Mouse (Mus musculus) hindlimb bud, embryonic 11.5 days (tissue): ENCODE data around the gene Vpreb1.
"Not testable (repeated sequence)": the region's sequence is repeated elsewhere in the genome, so short reads cannot be mapped to it uniquely, and the experiment has no call there.

Experiments used
- DNase-seq: peaks from one replicate; pipeline ENCODE4 v3.0.0-alpha.2; 2012; ENCODE audit warnings: low read depth, low spot score; ENCODE audit errors: extremely low spot score

Gene Vpreb1

GRCm38 (mm10) chr16:16856054-16856453 lies 14.6 kb downstream of the Vpreb1 start:
- DNase-seq, result not testable (repeated sequence)

DNA sequence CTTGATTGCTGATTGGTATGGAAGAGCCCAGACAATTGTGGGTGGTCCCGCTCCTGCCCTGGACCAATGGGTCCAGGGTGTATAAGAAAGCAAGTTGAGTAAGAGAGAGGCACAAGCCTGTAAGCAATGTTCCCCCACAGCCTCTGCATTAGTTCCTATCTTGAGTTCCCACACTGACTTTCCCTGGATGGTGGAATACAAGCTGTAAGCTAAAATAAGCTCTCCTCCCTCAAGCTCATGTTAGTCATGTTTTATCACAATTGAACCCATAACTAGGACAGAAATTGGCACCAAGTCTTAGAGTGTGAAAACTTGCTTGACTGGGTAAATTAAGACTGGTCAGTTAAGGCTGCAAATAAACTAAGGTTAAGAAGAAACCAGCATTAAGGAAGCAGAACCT lies 15.1 kb downstream of the Vpreb1 start:
- no peak for DNase-seq

GRCm38 (mm10) chr16:16854836-16855235 lies 15.8 kb downstream of the Vpreb1 start:
- DNase-seq, result peak; percentile 5

- no peak for DNase-seq
Observed at GRCm38 (mm10) chr16:16852411-16852810, 18.2 kb downstream of the Vpreb1 start.

- DNase-seq, result no peak
Observed at GRCm38 (mm10) chr16:16849196-16849595, 21.4 kb downstream of the Vpreb1 start.

GRCm38 (mm10) chr16:16829671-16830070 lies 41.0 kb downstream of the Vpreb1 start:
- DNase-seq, result no peak

GRCm38 (mm10) chr16:16828757-16829615 lies 41.7 kb downstream of the Vpreb1 start, which contains the start of gene Spag6l:
Gene Spag6l (minus strand): TSS chr16:16829456.
- peak; percentile 35 for DNase-seq

GRCm38 (mm10) chr16:16826223-16826622 lies 44.4 kb downstream of the Vpreb1 start:
- no peak for DNase-seq

DNA sequence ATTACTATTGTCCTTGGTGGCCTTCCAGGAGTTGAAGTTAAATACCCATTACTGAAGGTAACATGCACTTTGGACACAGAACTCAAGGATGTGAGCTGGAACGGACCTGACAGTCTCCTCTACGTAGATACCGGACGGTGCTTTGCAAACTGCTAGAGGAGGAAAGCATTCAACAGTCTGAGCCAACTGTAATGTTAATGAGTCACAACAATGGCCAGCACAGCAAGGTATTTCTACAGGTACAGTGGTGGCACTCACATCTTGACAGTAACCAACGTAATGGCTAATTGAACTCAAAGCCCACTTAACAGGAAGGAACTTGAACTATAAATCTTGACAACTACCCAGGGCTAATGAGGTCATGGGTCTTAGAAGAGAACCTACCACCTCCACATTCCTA lies 45.2 kb downstream of the Vpreb1 start:
- no peak for DNase-seq
